Mouse (Mus musculus) B cell, adult 67 days (primary cell): ENCODE data around the gene Gm20661. TPM values are rescaled to one million over a fixed set of nuclear protein-coding genes. Genes with fewer than 3 reads are reported as not detected.

Experiments
- total RNA-seq, 2 experiments: library from RNA; stranded (reverse); gene quantifications; 4 replicates each; pipeline ENCODE4 v1.2.4; 2023

Gene Gm20661
- total RNA-seq = not detected

GRCm38 (mm10) chr9:107982681-107983346 lies at the start of gene Gm20661:
Gene Gm20661, plus strand, starts transcription at chr9:107983058.

GRCm38 (mm10) chr9:107935374-107935773 lies 47.5 kb upstream of the Gm20661 start, which contains the start of gene Camkv:
Gene Camkv, plus strand, starts transcription at chr9:107935674.

GRCm38 (mm10) chr9:107949922-107950235 lies 33.0 kb upstream of the Gm20661 start, which contains the start of gene Traip:
Gene Traip, plus strand, starts transcription at chr9:107950136.

GRCm38 (mm10) chr9:107975399-107976386 lies 7.2 kb upstream of the Gm20661 start, which contains the start of gene Uba7:
Gene Uba7, plus strand, starts transcription at chr9:107975505.

GRCm38 (mm10) chr9:107985131-107986119 lies 2.6 kb downstream of the Gm20661 start, which contains the start of gene Inka1:
Gene Inka1, minus strand, starts transcription at chr9:107985879.

GRCm38 (mm10) chr9:107992197-107992596 lies 9.3 kb downstream of the Gm20661 start, which contains the start of gene Cdhr4:
Gene Cdhr4, plus strand, starts transcription at chr9:107992497.

GRCm38 (mm10) chr9:107996049-107996448 lies 13.2 kb downstream of the Gm20661 start, which contains the start of gene Gm20662:
Gene Gm20662, plus strand, starts transcription at chr9:107996349.

GRCm38 (mm10) chr9:108001922-108002770 lies 19.3 kb downstream of the Gm20661 start, which contains the start of gene Ip6k1:
Gene Ip6k1, plus strand, starts transcription at chr9:108002501.

Other genes starting within 250 kb of the Gm20661 start
- gene Rbm5, start 212.1 kb upstream of the Gm20661 start, total RNA-seq = 100 to 1,000 TPM; 397 to 424 TPM
- 100 to 1,000 TPM; 117 to 128 TPM for gene Rbm6, start 109.8 kb upstream of the Gm20661 start, total RNA-seq
- gene Mon1a, start 94.9 kb upstream of the Gm20661 start, total RNA-seq = 10 to 100 TPM; 16.1 to 21.0 TPM
- gene Mst1r, start 76.2 kb upstream of the Gm20661 start, total RNA-seq = under 1 TPM in 1 of 2 experiments, not detected in 1; 0.41 TPM
- not detected for gene Actl11, start 54.6 kb upstream of the Gm20661 start, total RNA-seq
- gene Camkv, start 47.4 kb upstream of the Gm20661 start, total RNA-seq = not detected
- 1 to 10 TPM; 5.9 to 9.3 TPM for gene Traip, start 32.9 kb upstream of the Gm20661 start, total RNA-seq
- 100 to 1,000 TPM; 209 to 244 TPM for gene Uba7, start 7.6 kb upstream of the Gm20661 start, total RNA-seq
- gene Inka1, start 2.8 kb downstream of the Gm20661 start, total RNA-seq = 1 to 10 TPM; 4.9 to 6.0 TPM
- gene Cdhr4, start 9.4 kb downstream of the Gm20661 start, total RNA-seq = under 1 TPM in 1 of 2 experiments, not detected in 1; 0.38 TPM
- gene Gm20662, start 13.3 kb downstream of the Gm20661 start, total RNA-seq = 1 to 10 TPM in 1 of 2 experiments, not detected in 1; 3.6 TPM
- gene Ip6k1, start 19.4 kb downstream of the Gm20661 start, total RNA-seq = 100 to 1,000 TPM; 133 to 142 TPM
- gene Gmppb, start 66.2 kb downstream of the Gm20661 start, total RNA-seq = 10 to 100 TPM; 31.3 to 38.4 TPM
- 10 to 100 TPM in 1 of 2 experiments, 1 to 10 TPM in 1; 7.0 to 12.0 TPM for gene Amigo3, start 70.1 kb downstream of the Gm20661 start, total RNA-seq
- under 1 TPM in 1 of 2 experiments, not detected in 1; 0.23 TPM for gene Mst1, start 97.4 kb downstream of the Gm20661 start, total RNA-seq
- 100 to 1,000 TPM; 206 to 230 TPM for gene Rnf123, start 100.3 kb downstream of the Gm20661 start, total RNA-seq
- 100 to 1,000 TPM; 126 to 158 TPM for gene Apeh, start 111.5 kb downstream of the Gm20661 start, total RNA-seq
- under 1 TPM; 0.21 to 0.49 TPM for gene Bsn, start 207.3 kb downstream of the Gm20661 start, total RNA-seq